Mouse (Mus musculus) embryonic fibroblast, embryonic 13.5 days (primary cell): ENCODE measurements around the gene Cacna1c.

Experiments
- CTCF ChIP-seq: IDR thresholded peaks from 2 replicates; pipeline ENCODE4 v1.5.1; 2011; ENCODE audit warnings: mild to moderate bottlenecking, control low read depth, low read length, moderate library complexity, borderline replicate concordance; ENCODE audit not compliant: insufficient read depth
- POLR2A ChIP-seq: IDR thresholded peaks from 2 replicates; pipeline ENCODE4 v1.6.1; 2011; ENCODE audit warnings: low read depth, mild to moderate bottlenecking, control low read depth, low read length, moderate library complexity

GRCm38 (mm10) chr6:118694626-118695025 is 501.6 kb downstream of the Cacna1c start:
- no peak for TF ChIP-seq CTCF
- TF ChIP-seq POLR2A: no peak
